In genomic region chr5:136755696-136756095, GRCm38 (mm10) we compare ENCODE assay signal across 8 mouse cellular contexts.
DNase-seq lines count a peak whose midpoint lies in the region; ATAC-seq and TF ChIP-seq lines count a peak whose summit lies in the region.

No protein-coding gene starts in this region.

- DNase-seq in neural tube, embryonic 10.5 days (ENCODE audit: extremely low spot score, low spot score), result peak; percentile 78
- peak; percentile 56 for DNase-seq in adrenal gland, adult 2 months
- DNase-seq in embryo, embryonic 10.5 days (ENCODE audit: low spot score), result peak; percentile 84
- peak; percentile 63 for DNase-seq in kidney, adult 9 months
- no peak for DNase-seq in liver, embryonic 14.5 days (ENCODE audit: low read depth in 3 of 3, low spot score in 3 of 3)
- DNase-seq in right cerebral cortex, postnatal 14 days, result peak; percentile 77

- no peaks in the 10 kb centered on the region for H3K27me3 ChIP-seq in neural tube, embryonic 15.5 days (replicated peaks)
- H3K27me3 ChIP-seq in liver, embryonic 14.5 days (ENCODE audit: control insufficient read depth, insufficient read depth, low read length), result no peaks in the 10 kb centered on the region

- no peak overlapping the region for H3K27ac ChIP-seq in neural tube, embryonic 15.5 days (replicated peaks)
- no peak overlapping the region for H3K27ac ChIP-seq in liver, embryonic 14.5 days

- no peak overlapping the region for H3K9ac ChIP-seq in neural tube, embryonic 15.5 days (replicated peaks)
- H3K9ac ChIP-seq in liver, embryonic 14.5 days (replicated peaks), result no peak overlapping the region

- WGBS in neural tube, embryonic 15.5 days, result 1% methylated on average over 3 of the region's 3 CpGs
- 1% methylated on average over 3 of the region's 3 CpGs for WGBS in liver, embryonic 14.5 days (ENCODE audit: insufficient replicate concordance)

- H3K4me1 ChIP-seq in neural tube, embryonic 15.5 days, result no peaks in the 10 kb centered on the region
- no peaks in the 10 kb centered on the region for H3K4me1 ChIP-seq in liver, embryonic 14.5 days (replicated peaks; ENCODE audit: control insufficient read depth in 2 of 2, insufficient read depth in 2 of 2, low read length in 1 of 2)

- no peak for TF ChIP-seq EP300 in liver, embryonic 14.5 days (IDR thresholded peaks at IDR 0.05; ENCODE audit: low read depth)

- no peak overlapping the region for H3K4me2 ChIP-seq in neural tube, embryonic 15.5 days
- no peak overlapping the region for H3K4me2 ChIP-seq in liver, embryonic 14.5 days (ENCODE audit: low read depth)

- H3K36me3 ChIP-seq in neural tube, embryonic 15.5 days, result no peaks in the 10 kb centered on the region
- H3K36me3 ChIP-seq in liver, embryonic 14.5 days (replicated peaks; ENCODE audit: control insufficient read depth, insufficient read depth, low read depth), result no peaks in the 10 kb centered on the region

- H3K4me3 ChIP-seq in neural tube, embryonic 15.5 days (replicated peaks), result no peak overlapping the region
- no peak overlapping the region for H3K4me3 ChIP-seq in liver, embryonic 14.5 days (ENCODE audit: insufficient read depth in 1 of 2, low read depth in 2 of 2, low read length in 2 of 2)

- no peak for ATAC-seq in neural tube, embryonic 15.5 days (ENCODE audit: low FRiP score)
- no peak for ATAC-seq in liver, embryonic 14.5 days (ENCODE audit: insufficient read depth)
- ATAC-seq in megakaryocyte, adult 5-6 weeks (ENCODE audit: poor library complexity, severe bottlenecking), result no peak

- peak; percentile 87 for TF ChIP-seq CTCF in liver, embryonic 14.5 days (IDR thresholded peaks at IDR 0.05; ENCODE audit: low read depth)

- no peaks in the 10 kb centered on the region for H3K9me3 ChIP-seq in neural tube, embryonic 15.5 days (replicated peaks)
- no peaks in the 10 kb centered on the region for H3K9me3 ChIP-seq in liver, embryonic 14.5 days (ENCODE audit: control insufficient read depth, low read length)

Comparison
In these comparisons a context has a peak if more than half of its experiments do, and no peak if none do; other contexts are left out.
1. DNase-seq: peak in neural tube, embryonic 10.5 days (single experiment), adrenal gland, adult 2 months (single experiment), embryo, embryonic 10.5 days (single experiment), kidney, adult 9 months (single experiment) and right cerebral cortex, postnatal 14 days (single experiment); none in liver, embryonic 14.5 days (0 of 3).